Mouse (Mus musculus) erythroblast, embryonic 14.5 days (primary cell): ENCODE measurements at regions not wholly inside any gene's neighbourhood (a gene's known extent, or its start where the extent isn't known, plus 50 kb on each side); places are given as distances from the start of the nearest gene placed in this dataset.

Experiments
- GATA1 ChIP-seq: IDR thresholded peaks from 2 replicates; pipeline ENCODE4 v1.6.1; 2012; ENCODE audit warnings: low read length, inconsistent platforms, mixed read lengths
- TAL1 ChIP-seq: IDR thresholded peaks from 3 replicates; pipeline ENCODE4 v1.6.1; 2012; ENCODE audit warnings: low read length, inconsistent platforms, mixed read lengths

GRCm38 (mm10) chr4:110073836-110074235, 96.0 kb downstream of the Dmrta2 start:
- TF ChIP-seq TAL1 = no peak
- no peak for TF ChIP-seq GATA1
